Mouse (Mus musculus): Measurements from ENCODE around the gene Phtf1. TPM values are rescaled to one million over a fixed set of nuclear protein-coding genes. Genes with fewer than 3 reads are reported as not detected.

Phtf1 gene
- polyA plus RNA-seq, 1 experiment from 2014 or later, result 11.2 TPM

DNA sequence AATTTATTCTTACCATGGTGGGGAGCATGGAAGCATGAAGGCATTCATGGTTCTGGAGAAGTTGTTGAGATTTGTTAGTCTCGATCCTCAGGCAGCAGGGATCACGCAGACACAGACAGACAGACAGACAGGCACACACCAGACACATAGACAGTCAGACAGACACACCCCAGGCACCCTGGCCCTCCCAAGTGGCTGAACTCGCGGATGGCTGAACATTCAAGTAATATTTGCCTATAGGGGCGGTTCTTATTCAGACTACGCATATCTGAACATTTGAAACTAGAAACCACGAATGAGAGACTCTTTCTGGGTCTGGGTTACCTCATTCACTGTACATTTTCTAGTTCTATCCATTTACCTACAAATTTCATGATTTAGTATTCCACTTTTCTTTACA, 19.2 kb upstream of the Phtf1 start:
- ATAC-seq (ENCODE audit: low FRiP score, low TSS enrichment), result no peak
- no peak for DNase-seq (ENCODE audit: low spot score)
- Histone ChIP-seq H3K27ac (replicated peaks) (no peak overlapping the region), H3K4me2 (replicated peaks; ENCODE audit: low read depth) (no peak overlapping the region), H3K36me3 (ENCODE audit: control insufficient read depth, insufficient read depth, low read length) (no peaks in the 10 kb centered on the region), H3K4me3 (ENCODE audit: low read depth, low read length) (no peak overlapping the region), H3K9me3 (ENCODE audit: control insufficient read depth, low read length) (no peaks in the 10 kb centered on the region), H3K9ac (ENCODE audit: low read length) (no peak overlapping the region), H3K4me1 (replicated peaks; ENCODE audit: control insufficient read depth, insufficient read depth) (no peaks in the 10 kb centered on the region), H3K27me3 (ENCODE audit: control insufficient read depth, insufficient read depth, low read length) (no peaks in the 10 kb centered on the region)
- WGBS, result 81% methylated on average over 7 of the region's 7 CpGs
- no peak for TF ChIP-seq EP300 (optimal IDR thresholded peaks at IDR 0.05)
- TF ChIP-seq CTCF (IDR thresholded peaks at IDR 0.05; ENCODE audit: low read depth), result no peak

DNA sequence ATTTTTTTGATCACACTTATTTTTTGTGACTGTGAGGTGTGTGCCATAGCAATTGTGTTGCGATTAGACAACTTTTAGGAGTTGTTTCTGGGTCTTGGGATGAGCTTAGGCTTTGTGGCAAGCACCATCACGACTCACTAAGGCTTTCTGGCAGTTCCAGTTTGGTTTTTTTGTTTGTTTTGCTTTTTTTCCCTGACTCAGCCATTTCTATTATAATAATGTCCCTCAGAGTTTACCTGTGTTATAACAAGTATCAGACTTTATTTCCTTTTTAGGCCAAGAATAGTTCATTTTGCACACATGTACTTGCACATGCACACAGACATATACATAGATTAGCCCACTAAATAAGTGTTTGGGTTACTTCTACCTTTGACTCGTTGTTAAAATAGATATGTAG, 7.3 kb upstream of the Phtf1 start:
- no peak for DNase-seq (ENCODE audit: low spot score)
- ATAC-seq (ENCODE audit: low FRiP score, low TSS enrichment), result no peak
- Histone ChIP-seq H3K27me3 (ENCODE audit: control insufficient read depth, insufficient read depth, low read length) (no peaks in the 10 kb centered on the region), H3K4me3 (ENCODE audit: low read depth, low read length) (no peak overlapping the region), H3K27ac (replicated peaks) (no peak overlapping the region), H3K9ac (ENCODE audit: low read length) (no peak overlapping the region), H3K4me1 (replicated peaks; ENCODE audit: control insufficient read depth, insufficient read depth) (no peaks in the 10 kb centered on the region), H3K36me3 (ENCODE audit: control insufficient read depth, insufficient read depth, low read length) (0 out of 2 replicates have a peak, but pooled peaks cover 3% of the 10 kb centered on the region), H3K9me3 (ENCODE audit: control insufficient read depth, low read length) (no peaks in the 10 kb centered on the region), H3K4me2 (replicated peaks; ENCODE audit: low read depth) (no peak overlapping the region)
- WGBS, result 80% methylated on average over 3 of the region's 3 CpGs
- TF ChIP-seq CTCF (IDR thresholded peaks at IDR 0.05; ENCODE audit: low read depth) (no peak), EP300 (optimal IDR thresholded peaks at IDR 0.05) (no peak)

DNA sequence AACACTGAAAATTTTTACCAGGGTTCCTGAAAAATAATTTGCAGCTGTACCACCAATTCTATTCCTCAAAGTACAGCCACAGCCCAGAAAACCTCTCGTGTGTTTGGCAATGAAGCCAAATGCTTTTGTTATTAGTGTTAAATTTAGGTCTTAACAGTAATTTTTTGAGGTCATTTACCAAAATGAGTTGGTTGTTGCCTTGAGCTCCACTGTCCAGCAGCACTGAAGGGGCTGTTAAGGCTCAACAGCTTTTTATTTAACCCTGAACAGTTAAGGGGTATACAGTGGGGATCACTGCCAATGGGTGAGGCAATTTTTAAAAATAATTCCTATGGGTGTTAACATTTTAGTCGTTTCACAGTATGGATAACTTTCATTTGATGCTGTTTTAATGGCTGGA, 679 bp upstream of the Phtf1 start:
- no peak for TF ChIP-seq CTCF (IDR thresholded peaks at IDR 0.05; ENCODE audit: low read depth)
- Histone ChIP-seq H3K4me1 (replicated peaks; ENCODE audit: control insufficient read depth, insufficient read depth) (no peaks in the 10 kb centered on the region), H3K27me3 (ENCODE audit: control insufficient read depth, insufficient read depth, low read length) (no peaks in the 10 kb centered on the region), H3K36me3 (ENCODE audit: control insufficient read depth, insufficient read depth, low read length) (no peaks in the 10 kb centered on the region), H3K9me3 (ENCODE audit: control insufficient read depth, low read length) (no peaks in the 10 kb centered on the region), H3K4me3 (ENCODE audit: low read depth, low read length) (peak overlapping the region; percentile 83), H3K27ac (replicated peaks) (peak overlapping the region; percentile 94), H3K4me2 (replicated peaks; ENCODE audit: low read depth) (peak overlapping the region; percentile 56), H3K9ac (ENCODE audit: low read length) (peak overlapping the region; percentile 75; the same call in 1 of the 2 replicates)
- ATAC-seq (ENCODE audit: low FRiP score, low TSS enrichment) (no peak), DNase-seq (ENCODE audit: low spot score) (no peak)
- WGBS, result 13% methylated on average over 2 of the region's 2 CpGs

DNA sequence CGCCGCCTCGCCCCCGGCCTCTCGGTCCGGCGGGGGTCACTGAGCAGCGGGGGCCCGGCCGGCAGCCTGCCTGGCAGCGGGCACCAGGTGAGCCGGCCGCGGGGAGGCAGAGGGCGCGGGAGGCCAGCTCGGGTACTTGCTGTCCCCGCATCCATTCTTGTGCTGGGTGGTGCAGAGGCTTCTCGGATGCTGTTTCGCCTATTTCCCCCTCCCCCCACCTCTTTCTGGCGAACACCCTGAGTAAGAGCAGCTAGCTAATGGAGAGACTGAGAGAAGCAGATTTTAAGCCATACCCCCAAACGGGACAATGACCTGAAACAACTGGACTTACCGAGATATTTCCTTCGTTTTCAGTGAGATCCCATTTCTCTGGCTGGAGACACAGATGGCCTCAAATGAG, 791 bp downstream of the Phtf1 start:
- H3K36me3 ChIP-seq (ENCODE audit: control insufficient read depth, insufficient read depth, low read length), result no peaks in the 10 kb centered on the region
- no peak for TF ChIP-seq CTCF (IDR thresholded peaks at IDR 0.05; ENCODE audit: low read depth)
- TF ChIP-seq EP300 (optimal IDR thresholded peaks at IDR 0.05), result no peak
- no peaks in the 10 kb centered on the region for H3K9me3 ChIP-seq (ENCODE audit: control insufficient read depth, low read length)
- H3K27me3 ChIP-seq (ENCODE audit: control insufficient read depth, insufficient read depth, low read length), result no peaks in the 10 kb centered on the region
- H3K4me3 ChIP-seq (ENCODE audit: low read depth, low read length), result peak overlapping the region; percentile 83
- peak overlapping the region; percentile 56 for H3K4me2 ChIP-seq (replicated peaks; ENCODE audit: low read depth)
- ATAC-seq (ENCODE audit: low FRiP score, low TSS enrichment) (peak; percentile 66), DNase-seq (ENCODE audit: low spot score) (no peak)
- under 1% methylated on average over 23 of the region's 24 CpGs for WGBS
- H3K9ac ChIP-seq (ENCODE audit: low read length), result peak overlapping the region; percentile 75
- H3K4me1 ChIP-seq (replicated peaks; ENCODE audit: control insufficient read depth, insufficient read depth), result no peaks in the 10 kb centered on the region
- H3K27ac ChIP-seq (replicated peaks), result peak overlapping the region; percentile 94

DNA sequence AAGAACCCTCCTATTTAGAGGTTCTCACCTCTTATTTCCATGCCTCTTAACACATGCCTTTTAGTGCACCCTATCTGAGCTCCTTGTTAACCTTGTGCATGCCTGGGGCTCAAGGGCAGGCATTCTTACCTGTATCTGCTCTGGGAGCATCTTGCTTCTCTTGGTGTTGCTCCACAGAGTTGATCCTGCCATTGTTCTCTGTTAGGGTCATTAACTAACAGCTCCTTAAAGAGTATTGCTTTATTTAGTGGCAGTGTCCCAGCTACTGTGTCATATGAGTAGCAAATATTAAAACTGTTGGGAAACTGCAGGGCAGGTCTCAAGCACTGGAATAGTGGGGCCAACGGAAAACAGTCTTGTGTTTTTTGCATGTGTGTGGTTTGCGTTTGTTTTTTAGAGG, 3.2 kb downstream of the Phtf1 start:
- H3K4me3 ChIP-seq (ENCODE audit: low read depth, low read length), result no peak overlapping the region
- H3K4me2 ChIP-seq (replicated peaks; ENCODE audit: low read depth), result no peak overlapping the region
- no peaks in the 10 kb centered on the region for H3K36me3 ChIP-seq (ENCODE audit: control insufficient read depth, insufficient read depth, low read length)
- H3K27ac ChIP-seq (replicated peaks), result no peak overlapping the region
- no peak for TF ChIP-seq CTCF (IDR thresholded peaks at IDR 0.05; ENCODE audit: low read depth)
- no peak for TF ChIP-seq EP300 (optimal IDR thresholded peaks at IDR 0.05)
- no peak for DNase-seq (ENCODE audit: low spot score)
- WGBS, result 95% methylated on average over 2 of the region's 2 CpGs
- no peaks in the 10 kb centered on the region for H3K27me3 ChIP-seq (ENCODE audit: control insufficient read depth, insufficient read depth, low read length)
- no peak for ATAC-seq (ENCODE audit: low FRiP score, low TSS enrichment)
- no peak overlapping the region for H3K9ac ChIP-seq (ENCODE audit: low read length)
- no peaks in the 10 kb centered on the region for H3K9me3 ChIP-seq (ENCODE audit: control insufficient read depth, low read length)
- H3K4me1 ChIP-seq (replicated peaks; ENCODE audit: control insufficient read depth, insufficient read depth), result no peaks in the 10 kb centered on the region

DNA sequence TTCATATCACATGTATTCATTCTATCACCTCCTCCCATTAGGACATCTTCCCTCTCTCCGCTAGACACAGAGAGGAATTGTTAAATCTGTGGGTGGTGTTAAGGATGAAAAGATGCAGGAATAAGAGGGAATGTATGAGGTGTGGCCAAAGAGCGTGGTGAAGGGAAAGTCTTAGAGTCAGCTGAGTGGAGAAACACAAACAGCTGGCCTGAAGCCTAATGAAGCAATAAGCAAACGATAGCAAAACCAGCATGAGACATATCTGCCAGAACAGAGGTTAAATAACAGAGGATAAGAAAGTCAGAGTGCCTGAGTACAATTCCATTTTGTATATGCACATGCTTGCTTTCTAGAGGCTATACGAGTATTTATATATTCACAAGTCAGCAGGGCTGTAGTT, 16.6 kb downstream of the Phtf1 start:
- Histone ChIP-seq H3K4me3 (ENCODE audit: low read depth, low read length) (no peak overlapping the region), H3K4me1 (replicated peaks; ENCODE audit: control insufficient read depth, insufficient read depth) (no peaks in the 10 kb centered on the region), H3K36me3 (ENCODE audit: control insufficient read depth, insufficient read depth, low read length) (peaks cover 5% of the 10 kb centered on the region; the same call in 1 of the 2 replicates), H3K9me3 (ENCODE audit: control insufficient read depth, low read length) (no peaks in the 10 kb centered on the region), H3K27ac (replicated peaks) (no peak overlapping the region), H3K9ac (ENCODE audit: low read length) (no peak overlapping the region), H3K4me2 (replicated peaks; ENCODE audit: low read depth) (no peak overlapping the region), H3K27me3 (ENCODE audit: control insufficient read depth, insufficient read depth, low read length) (no peaks in the 10 kb centered on the region)
- DNase-seq (ENCODE audit: low spot score) (no peak), ATAC-seq (ENCODE audit: low FRiP score, low TSS enrichment) (no peak)
- TF ChIP-seq CTCF (IDR thresholded peaks at IDR 0.05; ENCODE audit: low read depth), result no peak
- no peak for TF ChIP-seq EP300 (optimal IDR thresholded peaks at IDR 0.05)
- WGBS, result 75% methylated on average over 4 of the region's 4 CpGs
